Mouse (Mus musculus) kidney, postnatal 0 days (tissue): ENCODE data around the gene Tysnd1. TPM values are rescaled to one million over a fixed set of nuclear protein-coding genes. Genes with fewer than 3 reads are reported as not detected.

Source experiments
- ATAC-seq: fragments of 200-750 bp; cut with Nextera tagmentation; replicated peaks from 2 replicates; pipeline ENCODE4 v1.8.0; 2017; ENCODE audit warnings: low read depth, moderate number of reproducible peaks, moderate TSS enrichment, moderate library complexity; ENCODE audit not compliant: low FRiP score
- DNase-seq: peaks from one replicate; pipeline ENCODE4 v3.0.0-alpha.2; 2016; ENCODE audit warnings: low spot score
- H3K27ac ChIP-seq: fragments of 300-500 bp; sonication (generic); 2 replicates; pipeline ENCODE4 v1.5.1; 2014; ENCODE audit warnings: mild to moderate bottlenecking
- H3K27me3 ChIP-seq: fragments of 300-500 bp; sonication (generic); 2 replicates; pipeline ENCODE4 v1.6.1; 2014; ENCODE audit warnings: low read length, mixed read lengths; ENCODE audit not compliant: insufficient read depth
- H3K36me3 ChIP-seq: fragments of 300-500 bp; sonication (generic); 2 replicates; pipeline ENCODE4 v1.6.1; 2014; ENCODE audit warnings: low read length, mixed read lengths; ENCODE audit not compliant: insufficient read depth
- H3K4me1 ChIP-seq: fragments of 300-500 bp; sonication (generic); replicated peaks from 2 replicates; pipeline ENCODE4 v1.6.1; 2014; ENCODE audit warnings: antibody characterized with exemption, low read length, mixed read lengths; ENCODE audit not compliant: insufficient read depth
- H3K4me2 ChIP-seq: fragments of 300-500 bp; sonication (generic); 2 replicates; pipeline ENCODE4 v1.6.1; 2014; ENCODE audit warnings: mild to moderate bottlenecking, low read length, moderate library complexity, mixed read lengths
- H3K4me3 ChIP-seq: fragments of 300-500 bp; sonication (generic); replicated peaks from 2 replicates; pipeline ENCODE4 v1.5.1; 2014; ENCODE audit warnings: low read depth, low read length
- H3K9ac ChIP-seq: fragments of 300-500 bp; sonication (generic); 2 replicates; pipeline ENCODE4 v1.6.1; 2014; ENCODE audit warnings: low read depth, low read length
- H3K9me3 ChIP-seq: fragments of 300-500 bp; sonication (generic); replicated peaks from 2 replicates; pipeline ENCODE4 v1.6.1; 2016; ENCODE audit warnings: low read length, inconsistent platforms, mixed read lengths
- CTCF ChIP-seq: IDR thresholded peaks from 2 replicates; pipeline ENCODE4 v1.5.1; 2016; ENCODE audit warnings: antibody characterized with exemption, low read depth, mild to moderate bottlenecking, moderate library complexity
- WGBS: fragments of 180-500 bp; shearing (Covaris S2); extraction: QIAGEN DNeasy Blood & Tissue Kit; methylation state at CpG from one replicate; pipeline ENCODE4 v1.1.7; 2014; 5-methylcytosine and 5-hydroxymethylcytosine counted together
- polyA plus RNA-seq: library from polyadenylated mRNA; unstranded; fragments of >200 nt; fragmentation: Nextera tagmentation; extraction: Ambion mirVana; gene quantifications from 2 replicates; pipeline ENCODE4 v1.2.1, GENCODE M21; 2015

Gene Tysnd1
- polyA plus RNA-seq, 1 experiment from 2014 or later, result 49.6 TPM

DNA sequence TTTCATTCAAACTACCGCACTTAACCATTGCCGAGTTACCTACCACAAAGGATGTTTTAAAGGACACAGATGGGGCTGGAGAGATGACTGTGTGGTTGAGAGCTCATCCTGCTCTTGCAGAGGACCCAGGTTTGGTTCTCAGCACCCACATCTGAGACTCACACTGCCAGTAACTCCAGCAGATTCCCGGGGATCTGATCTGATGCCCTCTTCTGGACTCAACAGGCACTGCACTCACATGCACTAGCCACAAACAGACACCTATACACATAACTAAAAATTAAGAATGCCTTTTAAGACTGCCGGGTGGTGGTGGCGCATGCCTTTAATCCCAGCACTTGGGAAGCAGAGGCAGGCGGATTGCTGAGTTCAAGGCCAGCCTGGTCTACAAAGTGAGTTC, 34.9 kb downstream of the Tysnd1 start:
- ATAC-seq, result no peak
- Histone ChIP-seq H3K36me3 (0 out of 2 replicates have a peak, but pooled peaks cover 10% of the 10 kb centered on the region), H3K4me3 (no peak overlapping the region), H3K4me1 (no peaks in the 10 kb centered on the region), H3K27ac (no peak overlapping the region), H3K9ac (no peak overlapping the region), H3K4me2 (no peak overlapping the region), H3K27me3 (no peaks in the 10 kb centered on the region), H3K9me3 (no peaks in the 10 kb centered on the region)
- TF ChIP-seq CTCF, result no peak
- no peak for DNase-seq
- 97% methylated on average over 6 of the region's 6 CpGs for WGBS

DNA sequence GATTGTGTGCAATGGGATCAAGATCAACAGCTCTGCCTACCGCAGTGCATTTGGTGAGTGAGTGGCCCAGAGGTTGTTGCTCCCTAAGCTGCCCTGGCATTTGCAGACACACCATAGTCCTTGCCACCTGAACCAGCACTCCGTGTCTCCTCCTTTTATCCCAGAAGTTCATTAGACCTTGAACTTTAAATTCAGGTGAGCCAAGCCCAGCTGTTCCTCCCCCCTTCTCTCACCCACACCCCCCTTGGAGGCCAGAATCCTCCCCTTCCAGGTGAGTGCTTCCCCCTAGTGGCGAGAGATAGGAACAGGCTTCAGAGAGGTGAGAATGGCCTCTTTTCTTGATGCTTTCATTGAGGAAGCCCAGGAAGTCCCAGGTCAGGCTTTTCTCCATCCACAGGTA, 39.1 kb downstream of the Tysnd1 start:
- 44% methylated on average over 3 of the region's 3 CpGs for WGBS
- no peak overlapping the region for H3K9ac ChIP-seq
- peak; percentile 69 for ATAC-seq

GRCm38 (mm10) chr10:61736671-61737078, 41.4 kb downstream of the Tysnd1 start:
- Histone ChIP-seq H3K4me2 (no peak overlapping the region), H3K9ac (no peak overlapping the region), H3K4me3 (no peak overlapping the region), H3K4me1 (no peaks in the 10 kb centered on the region), H3K27ac (no peak overlapping the region), H3K9me3 (no peaks in the 10 kb centered on the region), H3K36me3 (peaks cover 33% of the 10 kb centered on the region), H3K27me3 (no peaks in the 10 kb centered on the region)
- WGBS, result 32% methylated on average over 10 of the region's 10 CpGs
- no peak for DNase-seq
- TF ChIP-seq CTCF, result no peak
- ATAC-seq, result no peak

More for the DNA sequence above, 39.1 kb downstream of the Tysnd1 start:
- Histone ChIP-seq H3K4me3 (no peak overlapping the region), H3K4me1 (no peaks in the 10 kb centered on the region), H3K36me3 (peaks cover 24% of the 10 kb centered on the region), H3K4me2 (no peak overlapping the region), H3K27me3 (no peaks in the 10 kb centered on the region), H3K9me3 (no peaks in the 10 kb centered on the region), H3K27ac (no peak overlapping the region)
- peak; percentile 72 for DNase-seq
- peak; percentile 91 for TF ChIP-seq CTCF

- DNase-seq, result no peak
- no peak for TF ChIP-seq CTCF
- H3K4me2 ChIP-seq, result no peak overlapping the region
- no peaks in the 10 kb centered on the region for H3K9me3 ChIP-seq
- H3K4me3 ChIP-seq, result no peak overlapping the region
- H3K36me3 ChIP-seq, result peaks cover 33% of the 10 kb centered on the region
- H3K4me1 ChIP-seq, result no peaks in the 10 kb centered on the region
- no peak overlapping the region for H3K9ac ChIP-seq
- H3K27me3 ChIP-seq, result no peaks in the 10 kb centered on the region
- no peak for ATAC-seq
- WGBS, result 92% methylated on average over 1 of the region's 1 CpGs
- H3K27ac ChIP-seq, result no peak overlapping the region
Measured at GRCm38 (mm10) chr10:61737537-61737936, 42.2 kb downstream of the Tysnd1 start.

DNA sequence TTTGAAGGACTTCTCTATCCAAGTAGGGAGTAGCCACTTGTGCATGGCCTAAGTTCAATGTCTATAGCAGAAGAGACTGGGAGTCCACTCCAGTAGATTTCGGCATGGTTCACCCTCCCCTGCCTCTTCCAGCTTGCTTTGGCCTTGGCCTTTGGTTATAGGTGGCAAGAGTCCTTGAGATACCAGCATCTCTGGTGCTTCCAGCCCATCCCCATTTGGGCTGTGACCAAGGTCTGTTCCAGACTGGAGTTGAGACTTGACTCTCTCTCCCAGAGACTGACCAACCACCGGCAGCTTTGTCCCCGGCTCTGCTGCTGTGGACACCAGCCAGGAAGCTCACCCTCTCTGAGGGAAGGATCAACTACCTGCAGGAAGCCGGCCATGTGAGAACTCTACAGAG, 42.8 kb downstream of the Tysnd1 start:
- Histone ChIP-seq H3K4me3 (no peak overlapping the region), H3K9ac (no peak overlapping the region), H3K4me1 (no peaks in the 10 kb centered on the region), H3K9me3 (no peaks in the 10 kb centered on the region), H3K27ac (no peak overlapping the region), H3K36me3 (peaks cover 35% of the 10 kb centered on the region), H3K4me2 (no peak overlapping the region), H3K27me3 (no peaks in the 10 kb centered on the region)
- no peak for DNase-seq
- WGBS, result 87% methylated on average over 4 of the region's 4 CpGs
- no peak for ATAC-seq
- TF ChIP-seq CTCF, result no peak

DNA sequence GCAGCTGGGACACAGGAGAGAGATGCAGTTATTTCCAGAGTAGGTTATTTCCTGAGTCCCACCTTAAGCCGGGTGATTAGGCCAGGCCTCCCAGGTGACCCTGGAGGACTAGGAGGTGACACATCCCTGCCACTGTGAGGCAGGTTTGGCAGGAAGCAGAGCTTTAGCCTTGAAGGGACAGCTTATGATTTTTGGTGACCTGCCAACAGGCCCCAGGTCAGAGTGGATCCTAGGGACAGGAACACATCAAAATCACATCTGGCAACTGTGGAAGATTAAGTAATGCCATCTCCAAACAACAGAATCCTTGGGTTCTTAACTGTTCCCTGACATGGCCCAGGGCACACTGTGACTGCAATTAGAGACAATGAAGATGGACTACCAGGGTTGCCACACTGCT, 46.0 kb downstream of the Tysnd1 start:
- WGBS, result 77% methylated on average over 1 of the region's 1 CpGs
- no peaks in the 10 kb centered on the region for H3K4me1 ChIP-seq
- no peak overlapping the region for H3K4me3 ChIP-seq
- no peak overlapping the region for H3K27ac ChIP-seq
- no peak overlapping the region for H3K9ac ChIP-seq
- H3K27me3 ChIP-seq, result no peaks in the 10 kb centered on the region
- no peak overlapping the region for H3K4me2 ChIP-seq
- peaks cover 56% of the 10 kb centered on the region for H3K36me3 ChIP-seq
- no peaks in the 10 kb centered on the region for H3K9me3 ChIP-seq
- no peak for DNase-seq
- no peak for ATAC-seq
- TF ChIP-seq CTCF, result no peak

GRCm38 (mm10) chr10:61741873-61742272, 46.6 kb downstream of the Tysnd1 start:
- no peak overlapping the region for H3K4me3 ChIP-seq
- no peaks in the 10 kb centered on the region for H3K27me3 ChIP-seq
- no peaks in the 10 kb centered on the region for H3K4me1 ChIP-seq
- H3K9me3 ChIP-seq, result no peaks in the 10 kb centered on the region
- TF ChIP-seq CTCF, result peak; percentile 56
- DNase-seq, result peak; percentile 29
- no peak for ATAC-seq
- no peak overlapping the region for H3K9ac ChIP-seq
- no peak overlapping the region for H3K27ac ChIP-seq
- 91% methylated on average over 4 of the region's 4 CpGs for WGBS
- H3K4me2 ChIP-seq, result no peak overlapping the region
- H3K36me3 ChIP-seq, result peaks cover 62% of the 10 kb centered on the region
